Mouse (Mus musculus) layer of hippocampus, postnatal 36 days (tissue): Measurements from ENCODE around the gene Ctdspl. TPM values are rescaled to one million over a fixed set of nuclear protein-coding genes. Genes with fewer than 3 reads are reported as not detected.

Experiments
- DNase-seq, 2 experiments: peaks; one replicate each; pipeline ENCODE4 v3.0.0; 2022
- total RNA-seq, 2 experiments: library from RNA; stranded (reverse); gene quantifications; 2 replicates each; pipeline ENCODE4 v1.2.3; 2021

Ctdspl gene
- total RNA-seq, 2 experiments from 2014 or later, result 24.1 to 28.5 TPM

GRCm38 (mm10) chr9:118920798-118921515 lies 5.3 kb upstream of the Ctdspl start:
- peak; percentile 73 to 81 for DNase-seq

GRCm38 (mm10) chr9:118921926-118922325 lies 4.3 kb upstream of the Ctdspl start:
- DNase-seq, result no peak

- DNase-seq, result no peak
Measured at GRCm38 (mm10) chr9:118924554-118925085, 1.6 kb upstream of the Ctdspl start.

GRCm38 (mm10) chr9:118925286-118926110 lies 755 bp upstream of the Ctdspl start:
- peak; percentile 92 to 94 for DNase-seq

- DNase-seq, result peak; percentile 75 to 76
Measured at GRCm38 (mm10) chr9:118926688-118927321, 552 bp downstream of the Ctdspl start.

- DNase-seq, result peak in 1 of 2 experiments; percentile 45
Measured at GRCm38 (mm10) chr9:118927501-118927900, 1.2 kb downstream of the Ctdspl start.

GRCm38 (mm10) chr9:118928007-118928406 lies 1.8 kb downstream of the Ctdspl start:
- no peak for DNase-seq

- no peak for DNase-seq
Measured at GRCm38 (mm10) chr9:118928656-118929055, 2.4 kb downstream of the Ctdspl start.

GRCm38 (mm10) chr9:118930611-118931010 lies 4.4 kb downstream of the Ctdspl start:
- no peak for DNase-seq

GRCm38 (mm10) chr9:118933800-118934199 lies 7.5 kb downstream of the Ctdspl start:
- no peak for DNase-seq

- DNase-seq, result no peak
Measured at GRCm38 (mm10) chr9:118934319-118934718, 8.1 kb downstream of the Ctdspl start.

- no peak for DNase-seq
Measured at GRCm38 (mm10) chr9:118935098-118935497, 8.8 kb downstream of the Ctdspl start.

GRCm38 (mm10) chr9:118936071-118936470 lies 9.8 kb downstream of the Ctdspl start:
- no peak for DNase-seq

GRCm38 (mm10) chr9:118937515-118937914 lies 11.3 kb downstream of the Ctdspl start:
- DNase-seq, result no peak

- DNase-seq, result no peak
Measured at GRCm38 (mm10) chr9:118939410-118939809, 13.2 kb downstream of the Ctdspl start.

- DNase-seq, result no peak
Measured at GRCm38 (mm10) chr9:118939831-118940230, 13.6 kb downstream of the Ctdspl start.

GRCm38 (mm10) chr9:118940591-118941207 lies 14.4 kb downstream of the Ctdspl start:
- no peak for DNase-seq

- no peak for DNase-seq
Measured at GRCm38 (mm10) chr9:118942030-118942429, 15.8 kb downstream of the Ctdspl start.

GRCm38 (mm10) chr9:118943941-118944340 lies 17.7 kb downstream of the Ctdspl start:
- DNase-seq, result no peak

- no peak for DNase-seq
Measured at GRCm38 (mm10) chr9:118944388-118944787, 18.1 kb downstream of the Ctdspl start.

- no peak for DNase-seq
Measured at GRCm38 (mm10) chr9:118948486-118948885, 22.2 kb downstream of the Ctdspl start.

GRCm38 (mm10) chr9:118949124-118949523 lies 22.9 kb downstream of the Ctdspl start:
- no peak for DNase-seq
